Mouse (Mus musculus): ENCODE measurements around the gene Tlr5.

DNA sequence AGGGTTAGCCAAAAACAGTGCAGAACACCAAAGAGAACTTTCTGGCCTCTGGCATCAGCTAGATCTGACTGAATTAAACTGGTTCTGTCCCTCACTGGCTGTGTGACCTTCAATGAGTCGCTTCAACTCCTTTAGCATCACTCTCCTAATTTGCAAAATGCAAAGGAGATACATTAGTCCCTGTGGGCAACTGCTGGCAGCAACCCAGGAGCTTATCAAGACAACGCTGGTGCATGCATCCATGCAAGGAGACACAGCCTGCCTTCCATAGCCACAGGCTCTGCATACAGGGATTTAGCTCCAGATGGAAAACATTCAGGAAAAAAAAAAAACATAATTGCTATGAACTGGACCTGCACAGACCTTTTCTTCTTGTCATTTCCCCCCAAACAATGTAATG, 42.0 kb upstream of the Tlr5 start:
- TF ChIP-seq CTCF (IDR thresholded peaks at IDR 0.05; ENCODE audit: low read depth) (no peak), EP300 (optimal IDR thresholded peaks at IDR 0.05) (no peak)
